Mouse (Mus musculus): ENCODE results near the gene Sec24d.

DNA sequence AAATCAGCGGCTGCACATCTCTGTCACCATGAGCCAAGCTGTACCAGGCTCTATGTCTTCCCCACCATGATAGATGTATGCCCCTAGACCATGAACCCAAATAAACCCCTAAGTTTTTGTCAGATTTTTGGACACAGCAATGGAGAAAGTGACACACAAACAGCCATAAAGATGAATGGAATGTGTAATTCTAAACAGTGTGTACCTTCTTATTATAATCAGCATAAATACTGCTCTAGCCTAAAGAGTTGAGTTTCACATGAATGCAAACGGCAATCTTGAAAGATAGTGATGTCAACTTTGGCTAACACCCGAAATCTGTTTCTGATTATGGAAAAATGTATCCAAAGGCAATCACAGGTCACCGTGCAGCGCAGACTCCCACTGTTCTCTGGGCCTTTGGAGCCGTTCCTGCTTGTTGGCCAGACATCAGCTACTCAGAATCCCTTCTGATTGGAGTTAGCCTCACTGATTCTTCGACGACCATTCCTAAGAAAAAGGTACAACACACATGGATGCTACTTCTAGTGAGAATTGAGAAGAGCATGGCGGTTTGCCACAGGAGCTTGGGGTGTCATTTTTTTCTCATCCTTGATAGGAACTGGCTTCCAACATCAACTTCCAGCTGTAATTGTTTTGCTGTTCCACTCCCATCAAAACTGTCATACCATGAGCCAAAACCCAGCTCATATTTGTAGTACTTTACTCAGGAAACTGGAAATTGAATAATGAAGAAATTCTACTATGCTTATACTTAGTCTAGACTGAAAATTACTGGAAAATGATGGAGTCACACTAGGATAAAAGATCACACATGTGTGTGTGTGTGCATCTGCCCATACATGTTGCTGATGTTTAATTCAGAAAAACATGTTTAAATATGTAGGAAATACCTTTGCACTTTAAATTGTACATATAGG is 130.6 kb downstream of the Sec24d start:
- TF ChIP-seq MAFK (IDR thresholded peaks at IDR 0.05; ENCODE audit: insufficient read depth, low read depth, low read length) (no peak), HCFC1 (IDR thresholded peaks at IDR 0.05; ENCODE audit: borderline replicate concordance, insufficient read depth, low read length) (no peak), ZNF384 (IDR thresholded peaks at IDR 0.05; ENCODE audit: low read depth, low read length) (no peak), CHD2 (IDR thresholded peaks at IDR 0.05; ENCODE audit: low read depth, low read length) (no peak), ZC3H11A (IDR thresholded peaks at IDR 0.05; ENCODE audit: borderline replicate concordance, low read depth, low read length) (no peak)

Measured in ES-E14 (cell line).